Mouse (Mus musculus): ENCODE data around the gene Faap100.
A peak's percentile ranks its signal among the peaks of the same experiment; 100 is the strongest.

Faap100 gene

GRCm38 (mm10) chr11:120376302-120377160 is 2.0 kb downstream of the Faap100 start:
- DNase-seq (ENCODE audit: low read depth, low spot score): no peak

GRCm38 (mm10) chr11:120375324-120375723 is 3.2 kb downstream of the Faap100 start:
- no peak for DNase-seq (ENCODE audit: low read depth, low spot score)

GRCm38 (mm10) chr11:120373820-120374586 is 4.6 kb downstream of the Faap100 start:
- DNase-seq (ENCODE audit: low read depth, low spot score): no peak

GRCm38 (mm10) chr11:120373025-120373424 is 5.5 kb downstream of the Faap100 start:
- DNase-seq (ENCODE audit: low read depth, low spot score): no peak

- peak; percentile 68 for DNase-seq (ENCODE audit: low read depth, low spot score)
Observed at GRCm38 (mm10) chr11:120369656-120370055, 8.9 kb downstream of the Faap100 start.

GRCm38 (mm10) chr11:120366443-120367027 is 12.0 kb downstream of the Faap100 start:
- DNase-seq (ENCODE audit: low read depth, low spot score): no peak

GRCm38 (mm10) chr11:120362891-120363290 is 15.7 kb downstream of the Faap100 start:
- no peak for DNase-seq (ENCODE audit: low read depth, low spot score)

- DNase-seq (ENCODE audit: low read depth, low spot score): no peak
Observed at GRCm38 (mm10) chr11:120361295-120361694, 17.3 kb downstream of the Faap100 start, which contains the start of gene Fscn2. TSS of gene Fscn2 (plus strand) at chr11:120361534.

GRCm38 (mm10) chr11:120360755-120361154 is 17.8 kb downstream of the Faap100 start:
- no peak for DNase-seq (ENCODE audit: low read depth, low spot score)

GRCm38 (mm10) chr11:120360062-120360461 is 18.5 kb downstream of the Faap100 start:
- DNase-seq (ENCODE audit: low read depth, low spot score): no peak

GRCm38 (mm10) chr11:120359391-120359790 is 19.2 kb downstream of the Faap100 start:
- DNase-seq (ENCODE audit: low read depth, low spot score): no peak

- no peak for DNase-seq (ENCODE audit: low read depth, low spot score)
Observed at GRCm38 (mm10) chr11:120357791-120358401, 20.7 kb downstream of the Faap100 start.

- no peak for DNase-seq (ENCODE audit: low read depth, low spot score)
Observed at GRCm38 (mm10) chr11:120356900-120357299, 21.7 kb downstream of the Faap100 start.

GRCm38 (mm10) chr11:120356319-120356840 is 22.2 kb downstream of the Faap100 start:
- no peak for DNase-seq (ENCODE audit: low read depth, low spot score)

GRCm38 (mm10) chr11:120355277-120356039 is 23.1 kb downstream of the Faap100 start:
- no peak for DNase-seq (ENCODE audit: low read depth, low spot score)

GRCm38 (mm10) chr11:120354304-120355276 is 24.0 kb downstream of the Faap100 start:
- peak; percentile 43 for DNase-seq (ENCODE audit: low read depth, low spot score)

GRCm38 (mm10) chr11:120353500-120354303 is 24.9 kb downstream of the Faap100 start:
- DNase-seq (ENCODE audit: low read depth, low spot score): peak; percentile 92

- DNase-seq (ENCODE audit: low read depth, low spot score): no peak
Observed at GRCm38 (mm10) chr11:120352571-120353290, 25.8 kb downstream of the Faap100 start.
